Mouse (Mus musculus) C2C12 (cell line): ENCODE results near the gene Dpysl5.
"Not testable (repeated sequence)": the region's sequence is repeated elsewhere in the genome, so short reads cannot be mapped to it uniquely, and the experiment has no call there.

Experiments used
- CTCF ChIP-seq: IDR thresholded peaks from one replicate; pipeline ENCODE4 v1.5.1; 2011; ENCODE audit not compliant: control insufficient read depth, insufficient read depth, insufficient read length
- MAX ChIP-seq: IDR thresholded peaks from one replicate; pipeline ENCODE4 v1.6.1; 2011; ENCODE audit warnings: mild to moderate bottlenecking, control low read depth
- MYOD1 ChIP-seq: IDR thresholded peaks from one replicate; pipeline ENCODE4 v1.6.1; 2011; ENCODE audit warnings: low read depth; ENCODE audit not compliant: control insufficient read depth, insufficient read length
- USF1 ChIP-seq: IDR thresholded peaks from one replicate; pipeline ENCODE4 v1.6.1; 2011; ENCODE audit warnings: low read depth, mild to moderate bottlenecking, control low read depth, moderate library complexity

GRCm38 (mm10) chr5:30678069-30678468 is 33.3 kb upstream of the Dpysl5 start:
- TF ChIP-seq CTCF, MYOD1, MAX, USF1: not testable (repeated sequence)
